ENCODE assay signal across 11 mouse cellular contexts in genomic region chr6:108510101-108510500, GRCm38 (mm10).
DNase-seq lines count a peak whose midpoint lies in the region; ATAC-seq lines count a peak whose summit lies in the region.
"Had no signal": no experiment of that assay in that cellular context is flagged by ENCODE, and none has a peak within 500 bp of the region (broad histone marks: within the 10 kb centered on the region; RNA-seq: fewer than 3 reads in every experiment).

No protein-coding gene starts in this region.

- WGBS in kidney, embryonic 16.5 days = 61% methylated on average over 9 of the region's 9 CpGs

- no peak overlapping the region for H3K4me3 ChIP-seq in kidney, embryonic 16.5 days (ENCODE audit: low read length)
- H3K4me3 ChIP-seq: embryonic facial prominence, embryonic 12.5 days; liver, embryonic 13.5 days had no signal

- no peak overlapping the region for H3K27ac ChIP-seq in kidney, embryonic 16.5 days (ENCODE audit: low read length)
- H3K27ac ChIP-seq: embryonic facial prominence, embryonic 12.5 days had no signal

- peaks cover 23% of the 10 kb centered on the region for H3K4me1 ChIP-seq in kidney, embryonic 16.5 days (ENCODE audit: insufficient read depth, low read length)
- H3K4me1 ChIP-seq: embryonic facial prominence, embryonic 12.5 days had no signal

- intact Hi-C loops in heart, postnatal 25 days (cut with DNase I) = no loop called here

- no peaks in the 10 kb centered on the region for H3K27me3 ChIP-seq in kidney, embryonic 16.5 days (ENCODE audit: insufficient read depth, low read length)
- H3K27me3 ChIP-seq: embryonic facial prominence, embryonic 12.5 days; liver, embryonic 13.5 days had no signal

- peaks cover 20% of the 10 kb centered on the region; the same call in 1 of the 2 replicates for H3K36me3 ChIP-seq in kidney, embryonic 16.5 days (ENCODE audit: insufficient read depth, low read length)
- H3K36me3 ChIP-seq: liver, embryonic 13.5 days had no signal

- H3K9me3 ChIP-seq in kidney, embryonic 16.5 days (ENCODE audit: low read length) = no peaks in the 10 kb centered on the region
- H3K9me3 ChIP-seq: embryonic facial prominence, embryonic 12.5 days; liver, embryonic 13.5 days had no signal

- H3K4me2 ChIP-seq in kidney, embryonic 16.5 days (replicated peaks; ENCODE audit: low read depth, low read length) = no peak overlapping the region
- H3K4me2 ChIP-seq: embryonic facial prominence, embryonic 12.5 days; liver, embryonic 13.5 days had no signal

- no peak for ATAC-seq in kidney, embryonic 16.5 days (ENCODE audit: low FRiP score, low TSS enrichment)
- no peak for ATAC-seq in inflammation-experienced regulatory T-cells, adult 6 months
- ATAC-seq: hindbrain, embryonic 16.5 days had no signal

- no peak overlapping the region for H3K9ac ChIP-seq in kidney, embryonic 16.5 days (replicated peaks; ENCODE audit: low read length)
- H3K9ac ChIP-seq: embryonic facial prominence, embryonic 12.5 days; liver, embryonic 13.5 days had no signal

- DNase-seq in adrenal gland, adult (ENCODE audit: inconsistent age in 2 of 2, low spot score in 1 of 2) = peak; percentile 39 to 83
- no peak for DNase-seq in adrenal gland, adult 8-10 months
- peak; percentile 61 for DNase-seq in kidney, postnatal 14 days
- DNase-seq in adrenal gland, postnatal 14 days = peak; percentile 53
- peak; percentile 28 for DNase-seq in heart, postnatal 25 days (ENCODE audit: low spot score)
- DNase-seq in yolk sac, embryonic 10.5 days (ENCODE audit: low spot score) = no peak
- DNase-seq: liver, embryonic 13.5 days had no signal

Comparison
In these comparisons a context has a peak if more than half of its experiments do, and no peak if none do; other contexts are left out.
1. DNase-seq: peak in adrenal gland, adult (2 of 2), kidney, postnatal 14 days (single experiment), adrenal gland, postnatal 14 days (single experiment) and heart, postnatal 25 days (single experiment); none in adrenal gland, adult 8-10 months (single experiment) and yolk sac, embryonic 10.5 days (single experiment).